Comparison of ENCODE assay signal across 14 mouse cellular contexts in genomic region chr6:54704539-54704845, GRCm38 (mm10). TPM values are rescaled to one million over a fixed set of nuclear protein-coding genes. Genes with fewer than 3 reads are reported as not detected.
DNase-seq lines count a peak whose midpoint lies in the region; ATAC-seq lines count a peak whose summit lies in the region.
"Had no signal": no experiment of that assay in that cellular context is flagged by ENCODE, and none has a peak within 500 bp of the region (broad histone marks: within the 10 kb centered on the region; RNA-seq: fewer than 3 reads in every experiment).

No protein-coding gene starts in this region.

- H3K27me3 ChIP-seq in heart, embryonic 12.5 days (replicated peaks): peaks cover 46% of the 10 kb centered on the region
- H3K27me3 ChIP-seq in forebrain, embryonic 12.5 days: peaks cover 31% of the 10 kb centered on the region
- H3K27me3 ChIP-seq in hindbrain, embryonic 14.5 days (ENCODE audit: control insufficient read depth, insufficient read depth, low read length): no peaks in the 10 kb centered on the region
- H3K27me3 ChIP-seq in midbrain, embryonic 16.5 days (ENCODE audit: control insufficient read depth, insufficient read depth, low read depth, low read length): no peaks in the 10 kb centered on the region

- no peak overlapping the region for H3K4me3 ChIP-seq in heart, embryonic 12.5 days
- no peak overlapping the region for H3K4me3 ChIP-seq in forebrain, embryonic 12.5 days (replicated peaks)
- H3K4me3 ChIP-seq in hindbrain, embryonic 14.5 days (replicated peaks; ENCODE audit: low read length): no peak overlapping the region
- no peak overlapping the region for H3K4me3 ChIP-seq in midbrain, embryonic 16.5 days (ENCODE audit: low read depth, low read length)
- H3K4me3 ChIP-seq: kidney, embryonic 15.5 days; limb, embryonic 15.5 days; megakaryocyte, embryonic 14.5 days had no signal

- H3K9me3 ChIP-seq in heart, embryonic 12.5 days (replicated peaks): no peaks in the 10 kb centered on the region
- H3K9me3 ChIP-seq in forebrain, embryonic 12.5 days: no peaks in the 10 kb centered on the region
- H3K9me3 ChIP-seq in hindbrain, embryonic 14.5 days (ENCODE audit: control insufficient read depth, low read length): no peaks in the 10 kb centered on the region
- no peaks in the 10 kb centered on the region for H3K9me3 ChIP-seq in midbrain, embryonic 16.5 days (replicated peaks; ENCODE audit: control insufficient read depth, low read length, poor library complexity, severe bottlenecking)
- H3K9me3 ChIP-seq: kidney, embryonic 15.5 days; limb, embryonic 15.5 days had no signal

- no peaks in the 10 kb centered on the region for H3K36me3 ChIP-seq in heart, embryonic 12.5 days
- no peaks in the 10 kb centered on the region for H3K36me3 ChIP-seq in forebrain, embryonic 12.5 days (replicated peaks)
- H3K36me3 ChIP-seq in hindbrain, embryonic 14.5 days (replicated peaks; ENCODE audit: control insufficient read depth, insufficient read depth): 0 out of 2 replicates have a peak, but pooled peaks cover 6% of the 10 kb centered on the region
- no peaks in the 10 kb centered on the region for H3K36me3 ChIP-seq in midbrain, embryonic 16.5 days (ENCODE audit: control insufficient read depth, insufficient read depth, low read length)
- H3K36me3 ChIP-seq: kidney, embryonic 15.5 days; limb, embryonic 15.5 days had no signal

- 30% methylated on average over 6 of the region's 6 CpGs for WGBS in heart, embryonic 12.5 days
- 38% methylated on average over 6 of the region's 6 CpGs for WGBS in forebrain, embryonic 12.5 days
- 35% methylated on average over 6 of the region's 6 CpGs for WGBS in hindbrain, embryonic 14.5 days
- WGBS in midbrain, embryonic 16.5 days: 32% methylated on average over 6 of the region's 6 CpGs

- peak; percentile 77 for DNase-seq in heart, adult 11 months
- DNase-seq in hindbrain, embryonic 14.5 days (ENCODE audit: low spot score): no peak
- DNase-seq in embryo, embryonic 11 days: no peak
- no peak for DNase-seq in adrenal gland, adult (ENCODE audit: inconsistent age in 2 of 2, low spot score in 1 of 2)
- no peak for DNase-seq in layer of hippocampus, postnatal 36 days
- DNase-seq: cerebellum, adult 11-12 months; right cerebral cortex, postnatal 14 days; thymus, adult 2 months had no signal

- no peak overlapping the region for H3K4me2 ChIP-seq in heart, embryonic 12.5 days
- H3K4me2 ChIP-seq in forebrain, embryonic 12.5 days: no peak overlapping the region
- H3K4me2 ChIP-seq in hindbrain, embryonic 14.5 days (replicated peaks): no peak overlapping the region
- no peak overlapping the region for H3K4me2 ChIP-seq in midbrain, embryonic 16.5 days (ENCODE audit: low read length)
- H3K4me2 ChIP-seq: kidney, embryonic 15.5 days; limb, embryonic 15.5 days had no signal

- peaks cover 9% of the 10 kb centered on the region for H3K4me1 ChIP-seq in heart, embryonic 12.5 days (replicated peaks)
- H3K4me1 ChIP-seq in forebrain, embryonic 12.5 days: peaks cover 42% of the 10 kb centered on the region
- peaks cover 17% of the 10 kb centered on the region for H3K4me1 ChIP-seq in hindbrain, embryonic 14.5 days (replicated peaks; ENCODE audit: control insufficient read depth, insufficient read depth, low read length)
- peaks cover 15% of the 10 kb centered on the region for H3K4me1 ChIP-seq in midbrain, embryonic 16.5 days (ENCODE audit: control insufficient read depth, insufficient read depth, low read length)

- no peak overlapping the region for H3K9ac ChIP-seq in heart, embryonic 12.5 days
- no peak overlapping the region for H3K9ac ChIP-seq in forebrain, embryonic 12.5 days
- H3K9ac ChIP-seq in hindbrain, embryonic 14.5 days: no peak overlapping the region
- no peak overlapping the region for H3K9ac ChIP-seq in midbrain, embryonic 16.5 days (ENCODE audit: low read depth, low read length)
- H3K9ac ChIP-seq: kidney, embryonic 15.5 days; limb, embryonic 15.5 days had no signal

- ATAC-seq in heart, embryonic 12.5 days (ENCODE audit: insufficient number of reproducible peaks, low FRiP score): no peak
- ATAC-seq in forebrain, embryonic 12.5 days (ENCODE audit: low FRiP score): peak; percentile 39
- no peak for ATAC-seq in hindbrain, embryonic 14.5 days (ENCODE audit: low FRiP score)
- ATAC-seq in midbrain, embryonic 16.5 days: peak; percentile 33; the same call in 1 of the 2 replicates

- H3K27ac ChIP-seq in heart, embryonic 12.5 days (ENCODE audit: poor library complexity, severe bottlenecking): no peak overlapping the region
- H3K27ac ChIP-seq in forebrain, embryonic 12.5 days: peak overlapping the region; percentile 82
- H3K27ac ChIP-seq in hindbrain, embryonic 14.5 days: peak overlapping the region; percentile 55; the same call in 1 of the 2 replicates
- H3K27ac ChIP-seq in midbrain, embryonic 16.5 days (ENCODE audit: low read length): peak overlapping the region; percentile 24
- H3K27ac ChIP-seq: kidney, embryonic 15.5 days; limb, embryonic 15.5 days had no signal

RNA-seq across cellular contexts. Expression of gene Mturn, which starts 23.1 kb away (rescaled TPM):
- polyA plus RNA-seq in heart, embryonic 12.5 days (2016; fragmentation: Nextera tagmentation; extraction: Ambion mirVana): 5.3 and 6.2 TPM in 2 replicates
- 37.5 and 38.6 TPM in 2 replicates for polyA plus RNA-seq in forebrain, embryonic 12.5 days (2016; fragmentation: Nextera tagmentation; extraction: Ambion mirVana)
- polyA plus RNA-seq in hindbrain, embryonic 14.5 days (2014; fragmentation: Nextera tagmentation; extraction: Ambion mirVana): 101 and 123 TPM in 2 replicates
- 123 and 128 TPM in 2 replicates for polyA plus RNA-seq in midbrain, embryonic 16.5 days (2015; fragmentation: Nextera tagmentation; extraction: Ambion mirVana)
- total RNA-seq in layer of hippocampus, postnatal 36 days (2021): 100 to 1,000 TPM; 144 to 156 TPM

Comparison
In these comparisons a context has a peak if more than half of its experiments do, and no peak if none do; other contexts are left out.
1. ATAC-seq: peak in forebrain, embryonic 12.5 days (single experiment) and midbrain, embryonic 16.5 days (single experiment); none in heart, embryonic 12.5 days (single experiment) and hindbrain, embryonic 14.5 days (single experiment).